Mouse (Mus musculus) liver, embryonic 12.5 days (tissue): ENCODE results near the gene Mier1. TPM values are rescaled to one million over a fixed set of nuclear protein-coding genes. Genes with fewer than 3 reads are reported as not detected.
A peak's percentile ranks its signal among the peaks of the same experiment; 100 is the strongest.
"Not testable (repeated sequence)": the region's sequence is repeated elsewhere in the genome, so short reads cannot be mapped to it uniquely, and the experiment has no call there.

Source experiments
- ATAC-seq: fragments of 200-750 bp; cut with Nextera tagmentation; 2 replicates; pipeline ENCODE4 v1.8.0; 2017; ENCODE audit warnings: moderate number of reproducible peaks, mild to moderate bottlenecking, moderate library complexity
- H3K27ac ChIP-seq: fragments of 300-500 bp; sonication (generic); 2 replicates; pipeline ENCODE4 v1.5.1; 2016; ENCODE audit warnings: mild to moderate bottlenecking
- H3K27me3 ChIP-seq: fragments of 300-500 bp; sonication (generic); replicated peaks from 2 replicates; pipeline ENCODE4 v1.6.1; 2016; ENCODE audit warnings: mild to moderate bottlenecking, moderate library complexity
- H3K36me3 ChIP-seq: fragments of 300-500 bp; sonication (generic); 2 replicates; pipeline ENCODE4 v1.6.1; 2016; ENCODE audit warnings: mild to moderate bottlenecking, moderate library complexity
- H3K4me1 ChIP-seq: fragments of 300-500 bp; sonication (generic); 2 replicates; pipeline ENCODE4 v1.6.1; 2016
- H3K4me2 ChIP-seq: fragments of 300-500 bp; sonication (generic); 2 replicates; pipeline ENCODE4 v1.6.1; 2016; ENCODE audit warnings: mild to moderate bottlenecking, moderate library complexity
- H3K4me3 ChIP-seq: fragments of 300-500 bp; sonication (generic); 2 replicates; pipeline ENCODE4 v1.5.1; 2016; ENCODE audit warnings: mild to moderate bottlenecking, moderate library complexity
- H3K9ac ChIP-seq: fragments of 300-500 bp; sonication (generic); 2 replicates; pipeline ENCODE4 v1.6.1; 2016; ENCODE audit warnings: mild to moderate bottlenecking, moderate library complexity
- H3K9me3 ChIP-seq: fragments of 300-500 bp; sonication (generic); replicated peaks from 2 replicates; pipeline ENCODE4 v1.6.1; 2016; ENCODE audit warnings: mild to moderate bottlenecking, moderate library complexity
- WGBS: fragments of 180-500 bp; shearing (Covaris S2); methylation state at CpG from one replicate; pipeline ENCODE4 v1.1.7; 2016; ENCODE audit not compliant: insufficient replicate concordance; 5-methylcytosine and 5-hydroxymethylcytosine counted together
- polyA plus RNA-seq: library from polyadenylated mRNA; unstranded; fragments of >200 nt; fragmentation: Nextera tagmentation; extraction: Ambion mirVana; gene quantifications from 2 replicates; pipeline ENCODE4 v1.2.1, GENCODE M21; 2016

Mier1 gene
- polyA plus RNA-seq, 1 experiment from 2014 or later = 35.1 TPM

GRCm38 (mm10) chr4:103119229-103120027 lies 5.2 kb downstream of the Mier1 start:
- under 1% methylated on average over 85 of the region's 111 CpGs for WGBS
- peaks cover 47% of the 10 kb centered on the region for H3K4me1 ChIP-seq
- peak overlapping the region; percentile 100 for H3K9ac ChIP-seq
- H3K27me3 ChIP-seq = no peaks in the 10 kb centered on the region
- peak overlapping the region; percentile 99 for H3K4me3 ChIP-seq
- peak overlapping the region; percentile 86 for H3K4me2 ChIP-seq
- peaks cover 12% of the 10 kb centered on the region for H3K36me3 ChIP-seq
- H3K27ac ChIP-seq = peak overlapping the region; percentile 99
- ATAC-seq = peak; percentile 67
- H3K9me3 ChIP-seq = no peaks in the 10 kb centered on the region

GRCm38 (mm10) chr4:103120028-103120384 lies 5.8 kb downstream of the Mier1 start:
- 8% methylated on average over 4 of the region's 4 CpGs for WGBS
- H3K36me3 ChIP-seq = peaks cover 12% of the 10 kb centered on the region
- H3K4me1 ChIP-seq = peaks cover 48% of the 10 kb centered on the region
- H3K27ac ChIP-seq = peak overlapping the region; percentile 99
- ATAC-seq = peak; percentile 75
- peak overlapping the region; percentile 86 for H3K4me2 ChIP-seq
- H3K9me3 ChIP-seq = no peaks in the 10 kb centered on the region
- no peaks in the 10 kb centered on the region for H3K27me3 ChIP-seq
- H3K9ac ChIP-seq = peak overlapping the region; percentile 100
- H3K4me3 ChIP-seq = peak overlapping the region; percentile 99

GRCm38 (mm10) chr4:103120395-103120794 lies 6.2 kb downstream of the Mier1 start:
- peak overlapping the region; percentile 99 for H3K4me3 ChIP-seq
- H3K9me3 ChIP-seq = no peaks in the 10 kb centered on the region
- no peak for ATAC-seq
- WGBS = 15% methylated on average over 3 of the region's 3 CpGs
- H3K27me3 ChIP-seq = no peaks in the 10 kb centered on the region
- H3K4me1 ChIP-seq = peaks cover 48% of the 10 kb centered on the region
- H3K9ac ChIP-seq = peak overlapping the region; percentile 100
- peaks cover 12% of the 10 kb centered on the region for H3K36me3 ChIP-seq
- H3K4me2 ChIP-seq = peak overlapping the region; percentile 86
- H3K27ac ChIP-seq = peak overlapping the region; percentile 99

GRCm38 (mm10) chr4:103120874-103121389 lies 6.7 kb downstream of the Mier1 start:
- peak overlapping the region; percentile 99 for H3K4me3 ChIP-seq
- peaks cover 13% of the 10 kb centered on the region for H3K36me3 ChIP-seq
- no peaks in the 10 kb centered on the region for H3K27me3 ChIP-seq
- WGBS = 36% methylated on average over 9 of the region's 9 CpGs
- H3K9ac ChIP-seq = peak overlapping the region; percentile 100
- H3K4me2 ChIP-seq = peak overlapping the region; percentile 86
- ATAC-seq = 0 out of 2 replicates have a peak, but pooled peaks have one; percentile 19
- peaks cover 45% of the 10 kb centered on the region for H3K4me1 ChIP-seq
- no peaks in the 10 kb centered on the region for H3K9me3 ChIP-seq
- peak overlapping the region; percentile 99 for H3K27ac ChIP-seq

GRCm38 (mm10) chr4:103123086-103123485 lies 8.9 kb downstream of the Mier1 start:
- Histone ChIP-seq H3K27ac (peak overlapping the region; percentile 58), H3K4me2 (peak overlapping the region; percentile 86), H3K9ac (peak overlapping the region; percentile 40), H3K9me3 (no peaks in the 10 kb centered on the region), H3K27me3 (no peaks in the 10 kb centered on the region), H3K4me1 (peaks cover 52% of the 10 kb centered on the region), H3K36me3 (peaks cover 5% of the 10 kb centered on the region; the same call in 1 of the 2 replicates), H3K4me3 (no peak overlapping the region; the same call in 1 of the 2 replicates)
- ATAC-seq = no peak
- 37% methylated on average over 2 of the region's 2 CpGs for WGBS

- Histone ChIP-seq H3K4me3 (no peak overlapping the region), H3K9me3 (no peaks in the 10 kb centered on the region), H3K4me2 (no peak overlapping the region), H3K9ac (no peak overlapping the region), H3K4me1 (peaks cover 50% of the 10 kb centered on the region), H3K36me3 (peaks cover 5% of the 10 kb centered on the region; the same call in 1 of the 2 replicates), H3K27ac (no peak overlapping the region), H3K27me3 (no peaks in the 10 kb centered on the region)
- no peak for ATAC-seq
Observed at GRCm38 (mm10) chr4:103123606-103124005, 9.4 kb downstream of the Mier1 start.

GRCm38 (mm10) chr4:103126533-103126932 lies 12.3 kb downstream of the Mier1 start:
- Histone ChIP-seq H3K27ac (no peak overlapping the region), H3K4me2 (no peak overlapping the region), H3K27me3 (no peaks in the 10 kb centered on the region), H3K9me3 (no peaks in the 10 kb centered on the region), H3K4me3 (no peak overlapping the region), H3K4me1 (peaks cover 38% of the 10 kb centered on the region), H3K9ac (no peak overlapping the region), H3K36me3 (peaks cover 23% of the 10 kb centered on the region)
- WGBS = 78% methylated on average over 4 of the region's 4 CpGs
- ATAC-seq = no peak

GRCm38 (mm10) chr4:103136946-103137345 lies 22.8 kb downstream of the Mier1 start:
- Histone ChIP-seq H3K9me3 (no peaks in the 10 kb centered on the region), H3K4me1 (no peaks in the 10 kb centered on the region), H3K36me3 (peaks cover 77% of the 10 kb centered on the region), H3K4me3 (no peak overlapping the region), H3K9ac (no peak overlapping the region), H3K27me3 (no peaks in the 10 kb centered on the region), H3K27ac (no peak overlapping the region), H3K4me2 (no peak overlapping the region)
- 12% methylated on average over 1 of the region's 1 CpGs for WGBS
- ATAC-seq = no peak

GRCm38 (mm10) chr4:103146339-103146738 lies 32.1 kb downstream of the Mier1 start:
- Histone ChIP-seq H3K9me3 (no peaks in the 10 kb centered on the region), H3K27me3 (no peaks in the 10 kb centered on the region), H3K9ac (no peak overlapping the region), H3K36me3 (peaks cover 89% of the 10 kb centered on the region), H3K4me2 (no peak overlapping the region), H3K4me1 (no peaks in the 10 kb centered on the region), H3K27ac (no peak overlapping the region), H3K4me3 (no peak overlapping the region)
- 53% methylated on average over 5 of the region's 5 CpGs for WGBS
- ATAC-seq = 0 out of 2 replicates have a peak, but pooled peaks have one; percentile 44

- Histone ChIP-seq H3K4me3 (no peak overlapping the region), H3K36me3 (peaks cover 94% of the 10 kb centered on the region)
Observed at GRCm38 (mm10) chr4:103151946-103152345, 37.8 kb downstream of the Mier1 start.

GRCm38 (mm10) chr4:103158781-103159180 lies 44.6 kb downstream of the Mier1 start:
- Histone ChIP-seq H3K27me3 (no peaks in the 10 kb centered on the region), H3K36me3 (peaks cover 86% of the 10 kb centered on the region), H3K4me2 (no peak overlapping the region), H3K4me3 (no peak overlapping the region), H3K9me3 (no peaks in the 10 kb centered on the region), H3K4me1 (no peaks in the 10 kb centered on the region), H3K9ac (no peak overlapping the region), H3K27ac (no peak overlapping the region)
- no peak for ATAC-seq
- WGBS = 85% methylated on average over 4 of the region's 4 CpGs

More at GRCm38 (mm10) chr4:103151946-103152345, 37.8 kb downstream of the Mier1 start:
- Histone ChIP-seq H3K27me3 (no peaks in the 10 kb centered on the region), H3K27ac (no peak overlapping the region), H3K4me2 (no peak overlapping the region), H3K9ac (no peak overlapping the region), H3K9me3 (no peaks in the 10 kb centered on the region), H3K4me1 (no peaks in the 10 kb centered on the region)
- ATAC-seq = no peak
- 96% methylated on average over 5 of the region's 5 CpGs for WGBS

GRCm38 (mm10) chr4:103166198-103166597 lies 52.0 kb downstream of the Mier1 start:
- H3K27me3 ChIP-seq, H3K9me3 ChIP-seq, H3K4me1 ChIP-seq, H3K27ac ChIP-seq, H3K4me2 ChIP-seq, H3K4me3 ChIP-seq, H3K9ac ChIP-seq, ATAC-seq: not testable (repeated sequence)
- peaks cover 56% of the 10 kb centered on the region for H3K36me3 ChIP-seq
- 89% methylated on average over 1 of the region's 1 CpGs for WGBS
